Mouse (Mus musculus): ENCODE results near the gene Mrpl57.

- TF ChIP-seq CTCF (IDR thresholded peaks at IDR 0.05; ENCODE audit: borderline replicate concordance, insufficient read depth, low read depth, low read length) (no peak), POLR2A (IDR thresholded peaks at IDR 0.05; ENCODE audit: borderline replicate concordance, insufficient read depth, low read length) (no peak)
Observed at GRCm38 (mm10) chr14:57866676-57867276, 40.7 kb downstream of the Mrpl57 start.

Data from cerebellum, adult 2 months (tissue).